Mouse (Mus musculus) MN1 (cell line): Measurements from ENCODE around the gene Pard3.

ENCODE experiments used
- DNase-seq: peaks from one replicate; pipeline ENCODE4 v3.0.0-alpha.2; 2016; ENCODE audit warnings: low spot score

Gene Pard3

DNA sequence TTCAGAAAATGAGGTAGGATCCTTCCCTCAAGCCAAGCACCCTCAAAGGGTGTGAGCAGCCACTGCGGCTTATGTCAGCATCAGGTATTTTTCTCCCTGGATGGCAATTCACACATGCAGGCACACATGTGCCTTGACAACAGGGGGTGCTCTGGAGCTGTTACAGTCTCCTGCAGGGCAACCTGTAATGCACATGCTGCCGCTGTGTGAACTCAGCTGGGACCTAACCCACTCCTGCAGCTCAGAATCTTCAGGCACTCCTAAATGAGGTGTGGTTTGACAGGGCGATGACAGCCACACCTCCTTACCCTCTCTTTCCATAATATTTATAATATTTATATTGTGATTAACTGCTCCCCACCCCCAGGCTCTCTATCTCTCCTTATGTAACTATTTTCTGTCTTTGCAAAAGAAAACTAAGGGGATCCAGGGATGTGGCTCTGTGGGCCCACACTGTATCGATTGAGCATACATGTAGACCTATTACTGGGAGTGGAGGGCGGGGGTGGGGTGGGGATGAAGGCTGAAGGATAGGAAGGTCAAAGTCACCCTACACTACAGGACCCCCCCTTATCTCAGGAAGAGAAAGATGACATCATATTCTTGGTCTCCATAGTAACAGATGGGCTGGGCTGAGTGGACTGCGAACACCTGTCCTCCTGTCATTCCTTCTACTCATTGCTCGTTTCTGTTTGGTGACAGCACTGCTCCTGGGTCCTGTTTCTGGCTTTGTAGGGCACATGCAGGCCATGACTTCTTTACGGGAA is 375.1 kb downstream of the Pard3 start:
- peak; percentile 73 for DNase-seq

DNA sequence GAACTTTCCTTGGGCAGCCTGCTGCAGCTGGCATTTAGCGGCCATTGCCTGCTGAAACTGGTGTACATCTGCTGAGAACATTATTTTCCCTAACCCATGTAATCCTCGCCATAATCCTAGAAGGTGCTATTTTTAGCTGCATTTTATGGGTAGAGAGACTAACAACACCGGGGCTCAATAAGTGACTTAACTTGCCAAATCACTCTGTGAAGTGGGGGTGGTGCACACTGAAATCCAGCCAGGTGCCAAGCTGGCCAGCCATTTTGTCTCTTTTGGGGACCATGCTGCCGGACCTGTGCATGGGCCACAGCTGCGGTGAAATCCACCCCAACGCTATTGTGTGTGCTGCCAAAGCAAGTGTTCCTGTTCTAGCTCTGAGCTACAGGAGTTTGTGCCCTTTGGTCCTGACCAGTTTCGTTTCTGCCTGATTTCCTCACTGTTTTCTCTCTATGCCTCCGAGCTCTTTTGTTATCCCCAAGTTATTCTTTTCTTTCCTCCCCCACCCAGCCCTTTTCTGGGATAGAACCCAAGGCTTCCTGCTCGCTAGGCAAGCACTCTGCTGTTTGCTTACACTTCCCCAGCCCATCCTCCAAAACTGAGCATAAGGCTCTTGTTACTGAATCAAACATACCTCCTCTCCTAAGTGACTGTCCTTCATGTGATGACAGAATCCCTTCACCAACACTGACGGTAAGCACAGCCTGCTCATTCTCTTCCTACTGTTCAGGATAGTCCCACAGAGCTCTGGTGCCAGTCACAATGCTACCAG is 375.9 kb downstream of the Pard3 start:
- no peak for DNase-seq

DNA sequence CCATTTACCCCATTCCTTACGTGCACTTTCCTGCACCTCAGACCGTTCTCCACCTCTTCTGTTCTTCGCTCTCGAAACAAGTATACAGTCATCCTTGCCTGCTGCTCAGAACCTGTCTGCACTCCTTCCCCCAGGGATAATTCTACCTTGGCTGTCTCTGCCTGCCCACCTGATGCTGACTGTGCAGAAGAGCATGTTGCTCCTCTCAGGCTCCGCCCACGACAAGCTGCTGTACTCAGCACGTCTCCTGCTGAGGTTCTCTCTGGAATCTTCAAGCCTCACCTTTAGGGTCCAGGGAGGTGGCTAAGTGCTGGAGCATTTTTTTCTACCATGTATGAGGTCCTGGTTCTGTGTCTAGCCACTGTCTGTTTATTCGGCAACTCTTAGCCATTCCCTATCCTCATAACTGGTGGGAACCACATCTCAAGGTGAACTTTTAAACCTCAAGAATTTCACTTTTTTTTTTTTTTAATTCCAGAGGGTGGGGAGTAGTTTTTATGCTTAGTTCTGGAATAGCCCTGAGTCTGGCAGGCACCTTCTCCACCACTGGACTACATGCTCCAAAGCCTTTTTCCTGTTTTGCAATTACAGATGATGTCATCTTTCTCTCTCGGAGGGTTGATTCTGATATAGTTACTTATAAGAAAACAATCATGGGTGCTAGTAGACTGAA is 376.6 kb downstream of the Pard3 start:
- DNase-seq: no peak

- no peak for DNase-seq
Observed at GRCm38 (mm10) chr8:127440834-127441485, 377.3 kb downstream of the Pard3 start.

GRCm38 (mm10) chr8:127447401-127447800 is 383.7 kb downstream of the Pard3 start:
- DNase-seq: no peak

- DNase-seq: no peak
Observed at GRCm38 (mm10) chr8:127449066-127449840, 385.6 kb downstream of the Pard3 start.

DNA sequence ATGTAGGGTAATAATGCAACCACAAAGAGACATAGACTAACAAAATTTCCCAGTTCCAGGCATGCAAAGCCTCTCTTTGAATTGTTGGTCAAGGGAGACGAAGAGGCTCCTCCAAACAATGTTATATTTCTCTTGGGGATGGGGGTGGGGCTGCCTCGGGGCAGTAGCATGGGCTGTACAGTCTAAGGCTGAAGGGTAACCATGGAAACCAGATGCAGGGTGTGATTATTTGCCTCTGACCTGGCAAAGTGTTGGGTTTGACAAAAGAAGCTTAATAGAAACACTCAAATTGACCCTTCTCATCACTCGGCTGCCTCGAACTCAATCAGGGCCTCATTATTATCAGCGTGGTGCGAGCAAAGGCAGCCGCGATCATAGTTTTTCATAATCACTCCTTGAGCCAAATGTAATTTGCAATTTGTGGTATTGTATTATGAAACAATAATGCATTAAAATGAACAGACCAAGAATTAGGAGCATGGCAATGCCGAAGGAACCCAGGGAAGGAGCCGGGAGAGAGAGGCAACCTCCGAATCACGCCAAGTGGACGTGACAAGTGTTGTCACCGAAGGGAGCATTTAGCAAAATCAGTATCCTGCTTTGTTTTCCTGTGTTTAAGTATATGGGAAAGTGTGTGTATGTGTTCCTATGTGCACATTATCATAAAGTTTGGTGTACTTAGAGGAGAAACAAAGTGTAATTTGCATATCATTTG is 387.4 kb downstream of the Pard3 start:
- DNase-seq: peak; percentile 49

- no peak for DNase-seq
Observed at GRCm38 (mm10) chr8:127452364-127452763, 388.7 kb downstream of the Pard3 start.

- DNase-seq: no peak
Observed at GRCm38 (mm10) chr8:127457901-127458300, 394.2 kb downstream of the Pard3 start.

- DNase-seq: no peak
Observed at GRCm38 (mm10) chr8:127461173-127461572, 397.5 kb downstream of the Pard3 start.

GRCm38 (mm10) chr8:127462378-127462935 is 398.8 kb downstream of the Pard3 start:
- no peak for DNase-seq

- no peak for DNase-seq
Observed at GRCm38 (mm10) chr8:127464300-127464699, 400.6 kb downstream of the Pard3 start.

GRCm38 (mm10) chr8:127472204-127472603 is 408.5 kb downstream of the Pard3 start:
- DNase-seq: peak; percentile 85

DNA sequence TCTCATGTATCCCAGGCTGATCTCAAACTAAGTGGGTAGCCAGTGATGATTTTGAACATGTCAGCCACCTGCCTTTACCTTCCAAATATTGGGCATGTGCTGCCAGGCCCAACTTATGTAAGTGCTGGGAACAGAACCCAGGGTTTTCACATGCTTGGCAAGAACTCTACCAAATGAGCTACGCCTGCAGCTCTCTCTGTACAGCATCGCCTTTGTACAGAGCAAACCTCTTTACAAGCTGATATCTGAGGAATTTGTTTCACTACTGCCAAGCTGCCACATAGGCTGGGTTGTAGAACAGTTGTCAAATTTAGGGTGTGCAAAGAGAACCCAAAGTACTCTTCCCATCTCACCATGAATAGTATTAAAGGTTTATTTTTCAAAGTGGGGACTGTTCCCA is 416.3 kb downstream of the Pard3 start:
- DNase-seq: no peak

DNA sequence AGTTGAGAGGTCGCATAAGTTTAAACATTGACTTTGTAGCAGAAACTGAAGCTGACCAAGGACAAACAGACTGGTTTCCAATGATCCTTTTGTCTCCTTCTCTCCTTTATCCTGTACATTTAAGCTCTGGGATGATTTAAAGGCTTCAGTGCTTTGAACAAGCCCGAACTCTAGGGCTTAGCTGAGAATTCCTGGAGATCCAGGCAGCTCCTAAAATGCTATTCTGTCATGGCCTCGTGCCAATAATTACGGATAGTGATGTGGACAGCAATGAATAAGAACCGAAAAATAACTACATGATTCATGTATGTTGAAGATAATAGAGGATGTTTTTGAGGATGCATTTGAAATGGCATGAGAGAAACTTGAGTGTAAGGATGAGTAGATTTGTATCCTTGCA is 421.9 kb downstream of the Pard3 start:
- no peak for DNase-seq

DNA sequence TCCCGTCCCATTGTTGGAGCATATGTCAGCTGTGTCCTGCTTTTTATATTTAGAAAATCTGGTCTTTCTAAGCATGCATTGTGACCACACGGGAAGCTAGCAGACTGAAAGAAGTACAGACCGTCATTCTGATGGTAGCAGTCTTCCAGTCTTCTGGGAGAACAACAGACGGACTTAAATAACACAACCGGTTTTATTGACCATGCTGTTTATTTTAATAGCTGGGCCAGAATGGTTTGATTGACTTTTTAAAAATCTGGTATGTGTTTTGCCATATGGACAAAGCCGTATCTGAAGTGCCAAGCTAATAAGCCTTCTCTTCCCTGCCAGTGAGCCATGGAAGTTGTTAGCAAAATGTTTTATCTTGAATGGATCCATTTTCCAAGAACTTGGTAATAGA is 428.3 kb downstream of the Pard3 start:
- no peak for DNase-seq

DNA sequence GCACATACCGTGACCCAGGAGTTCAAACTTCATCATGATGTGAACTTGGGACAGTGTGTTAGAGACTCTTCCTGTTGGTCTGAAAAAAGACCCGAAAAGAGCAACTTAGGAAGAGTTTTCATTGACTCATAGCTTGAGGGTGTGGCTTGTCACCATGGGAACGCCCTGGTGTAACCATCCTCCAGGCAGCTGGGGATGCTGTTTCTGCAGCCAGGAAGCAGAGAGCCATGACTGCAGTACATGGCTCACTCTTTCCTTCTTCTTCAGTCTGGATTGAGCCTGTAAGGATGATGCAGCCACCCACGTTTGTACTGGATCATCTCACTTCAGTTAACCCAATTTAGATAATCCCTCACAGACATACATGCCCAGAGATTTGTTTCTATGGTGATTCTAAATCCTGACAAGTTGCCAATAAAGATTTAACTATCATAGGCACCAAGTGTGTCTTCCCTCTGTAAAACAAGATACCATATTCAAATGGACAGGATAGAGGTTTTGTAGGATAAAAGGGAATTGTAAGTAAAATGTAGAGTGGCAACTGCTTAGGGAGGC is 431.6 kb downstream of the Pard3 start:
- DNase-seq: peak; percentile 61

GRCm38 (mm10) chr8:127498997-127499719 is 435.5 kb downstream of the Pard3 start:
- peak; percentile 58 for DNase-seq

- no peak for DNase-seq
Observed at GRCm38 (mm10) chr8:127499720-127500114, 436.0 kb downstream of the Pard3 start.

DNA sequence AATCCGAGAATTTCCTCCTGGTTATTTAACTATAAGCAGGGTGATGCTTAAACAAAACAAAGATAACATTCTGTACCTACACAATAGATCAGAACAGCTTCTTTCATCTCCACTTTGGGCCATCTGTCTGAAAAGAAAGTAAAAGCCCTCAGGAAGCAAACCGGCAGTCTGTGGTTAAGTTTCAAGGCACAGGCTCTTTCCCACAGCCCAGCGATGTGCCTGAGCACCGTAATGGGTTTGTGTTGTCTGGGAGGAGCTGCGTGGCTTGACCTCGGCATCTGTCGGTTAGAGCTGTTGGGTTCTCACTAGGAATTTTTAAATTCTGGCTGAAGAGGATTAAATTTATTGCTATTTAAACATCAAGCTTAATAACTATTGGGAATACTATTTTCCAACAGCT is 436.5 kb downstream of the Pard3 start:
- DNase-seq: no peak
